Mouse (Mus musculus) bone marrow macrophage, adult 2 months (primary cell): ENCODE data around the gene Tbc1d9. TPM values are rescaled to one million over a fixed set of nuclear protein-coding genes. Genes with fewer than 3 reads are reported as not detected.
A peak's percentile ranks its signal among the peaks of the same experiment; 100 is the strongest.

Experiments used
- H3K27ac ChIP-seq: 2 replicates; pipeline ENCODE4 v1.5.1; 2012; ENCODE audit warnings: low read depth, low read length; ENCODE audit not compliant: insufficient read depth
- H3K4me1 ChIP-seq: 2 replicates; pipeline ENCODE4 v1.6.1; 2012; ENCODE audit warnings: low read length; ENCODE audit not compliant: control insufficient read depth, insufficient read depth
- H3K4me3 ChIP-seq: 2 replicates; pipeline ENCODE4 v1.5.1; 2012; ENCODE audit warnings: mild to moderate bottlenecking, low read length, moderate library complexity; ENCODE audit not compliant: insufficient read depth
- CTCF ChIP-seq: IDR thresholded peaks from 2 replicates; pipeline ENCODE4 v1.5.1; 2012; ENCODE audit warnings: low read depth, mild to moderate bottlenecking, low read length, moderate library complexity
- POLR2A ChIP-seq: IDR thresholded peaks from 2 replicates; pipeline ENCODE4 v1.6.1; 2012; ENCODE audit warnings: mild to moderate bottlenecking, low read depth, low read length, borderline replicate concordance
- polyA plus RNA-seq: library from polyadenylated mRNA; stranded (reverse); fragments of >200 nt; gene quantifications from 2 replicates; pipeline ENCODE4 v1.2.4, GENCODE M21; 2012; ENCODE audit not compliant: missing spikeins, insufficient read depth, insufficient read length

The Tbc1d9 gene
- polyA plus RNA-seq, 1 experiment, result 27.9 TPM

- TF ChIP-seq CTCF, result no peak
- TF ChIP-seq POLR2A, result no peak
- Histone ChIP-seq H3K4me3 (no peak overlapping the region), H3K27ac (no peak overlapping the region), H3K4me1 (no peaks in the 10 kb centered on the region)
These were observed 92.5 kb downstream of the Tbc1d9 start for GRCm38 (mm10) chr8:83257631-83258030.

- no peak overlapping the region for H3K4me3 ChIP-seq
- peak; percentile 71 for TF ChIP-seq CTCF
- no peak for TF ChIP-seq POLR2A
These were observed 95.5 kb downstream of the Tbc1d9 start for GRCm38 (mm10) chr8:83260418-83261215.

GRCm38 (mm10) chr8:83271172-83271571, 106.0 kb downstream of the Tbc1d9 start:
- no peak for TF ChIP-seq CTCF
- TF ChIP-seq POLR2A, result no peak
- Histone ChIP-seq H3K27ac (no peak overlapping the region), H3K4me1 (peaks cover 2% of the 10 kb centered on the region; the same call in 1 of the 2 replicates), H3K4me3 (no peak overlapping the region)

More at GRCm38 (mm10) chr8:83260418-83261215, 95.5 kb downstream of the Tbc1d9 start:
- H3K4me1 ChIP-seq, result no peaks in the 10 kb centered on the region
- no peak overlapping the region for H3K27ac ChIP-seq

GRCm38 (mm10) chr8:83272464-83272863, 107.3 kb downstream of the Tbc1d9 start:
- TF ChIP-seq CTCF, result no peak
- no peak for TF ChIP-seq POLR2A
- no peak overlapping the region for H3K27ac ChIP-seq
- peaks cover 2% of the 10 kb centered on the region; the same call in 1 of the 2 replicates for H3K4me1 ChIP-seq
- H3K4me3 ChIP-seq, result no peak overlapping the region

- Histone ChIP-seq H3K27ac (no peak overlapping the region), H3K4me3 (no peak overlapping the region), H3K4me1 (peaks cover 2% of the 10 kb centered on the region; the same call in 1 of the 2 replicates)
- TF ChIP-seq POLR2A (no peak), CTCF (no peak)
These were observed 109.3 kb downstream of the Tbc1d9 start for GRCm38 (mm10) chr8:83274470-83274869.

- no peak overlapping the region for H3K4me3 ChIP-seq
- peaks cover 2% of the 10 kb centered on the region; the same call in 1 of the 2 replicates for H3K4me1 ChIP-seq
- TF ChIP-seq CTCF (no peak), POLR2A (no peak)
- no peak overlapping the region for H3K27ac ChIP-seq
These were observed 113.3 kb downstream of the Tbc1d9 start for GRCm38 (mm10) chr8:83278431-83278830.

GRCm38 (mm10) chr8:83285391-83285790, 120.2 kb downstream of the Tbc1d9 start:
- no peak overlapping the region for H3K27ac ChIP-seq

GRCm38 (mm10) chr8:83290176-83290575, 125.0 kb downstream of the Tbc1d9 start, which contains the start of gene Ucp1:
TSS of gene Ucp1 (plus strand) at chr8:83290352.
- TF ChIP-seq CTCF (no peak), POLR2A (no peak)
- no peak within 1 kb of the TSS for H3K4me3 ChIP-seq
- no peak within 1 kb of the TSS for H3K27ac ChIP-seq
- no peaks in the 10 kb centered on the region for H3K4me1 ChIP-seq

More at GRCm38 (mm10) chr8:83285391-83285790, 120.2 kb downstream of the Tbc1d9 start:
- no peak overlapping the region for H3K4me3 ChIP-seq
- TF ChIP-seq CTCF (no peak), POLR2A (no peak)
- no peaks in the 10 kb centered on the region for H3K4me1 ChIP-seq

GRCm38 (mm10) chr8:83297375-83297774, 132.2 kb downstream of the Tbc1d9 start:
- H3K4me1 ChIP-seq, result no peaks in the 10 kb centered on the region
- no peak overlapping the region for H3K4me3 ChIP-seq
- TF ChIP-seq POLR2A, result no peak
- no peak for TF ChIP-seq CTCF
- no peak overlapping the region for H3K27ac ChIP-seq

- no peak overlapping the region for H3K27ac ChIP-seq
- TF ChIP-seq POLR2A (no peak), CTCF (no peak; the same call in 1 of the 2 replicates)
- no peak overlapping the region for H3K4me3 ChIP-seq
- no peaks in the 10 kb centered on the region for H3K4me1 ChIP-seq
These were observed 135.0 kb downstream of the Tbc1d9 start for GRCm38 (mm10) chr8:83300135-83300534.
